Mouse (Mus musculus): ENCODE measurements around the gene Neu3. TPM values are rescaled to one million over a fixed set of nuclear protein-coding genes. Genes with fewer than 3 reads are reported as not detected.
A peak's percentile ranks its signal among the peaks of the same experiment; 100 is the strongest.

Gene Neu3
- total RNA-seq (2021): 1 to 10 TPM; 2.4 to 2.8 TPM
- long read RNA-seq, experiment 1, partial matches to known transcripts: 0 of 1 reads
- long read RNA-seq, experiment 1, other reads (novel, unspliced or antisense): 1 of 1 reads
- long read RNA-seq, experiment 2, partial matches to known transcripts: 0 of 3 reads
- long read RNA-seq, experiment 2, other reads (novel, unspliced or antisense): 2 of 3 reads

- DNase-seq: peak; percentile 93
These were observed at the start of gene Neu3 for GRCm38 (mm10) chr7:99828083-99828570. Gene Neu3 (minus strand): TSS chr7:99828417.

GRCm38 (mm10) chr7:99876345-99876744 is 48.1 kb upstream of the Neu3 start:
- DNase-seq: peak; percentile 61

- no peak for DNase-seq
These were observed 47.7 kb upstream of the Neu3 start for GRCm38 (mm10) chr7:99875891-99876290.

GRCm38 (mm10) chr7:99873965-99874364 is 45.7 kb upstream of the Neu3 start:
- no peak for DNase-seq

GRCm38 (mm10) chr7:99869296-99869695 is 41.1 kb upstream of the Neu3 start:
- DNase-seq: no peak

GRCm38 (mm10) chr7:99865219-99865618 is 37.0 kb upstream of the Neu3 start:
- DNase-seq: no peak

GRCm38 (mm10) chr7:99864241-99865028 is 36.2 kb upstream of the Neu3 start:
- no peak for DNase-seq

- no peak for DNase-seq
These were observed 35.1 kb upstream of the Neu3 start, which contains the start of gene Spcs2 for GRCm38 (mm10) chr7:99863362-99863761. Gene Spcs2 (minus strand): TSS chr7:99863462.

GRCm38 (mm10) chr7:99858813-99859585 is 30.8 kb upstream of the Neu3 start, which contains the start of gene Xrra1:
Gene Xrra1 (plus strand): TSS chr7:99859116.
- DNase-seq: peak; percentile 95

- DNase-seq: no peak
These were observed 30.1 kb upstream of the Neu3 start for GRCm38 (mm10) chr7:99858175-99858812.

GRCm38 (mm10) chr7:99856266-99856861 is 28.1 kb upstream of the Neu3 start:
- no peak for DNase-seq

- DNase-seq: no peak
These were observed 26.1 kb upstream of the Neu3 start for GRCm38 (mm10) chr7:99854311-99854710.

- no peak for DNase-seq
These were observed 25.1 kb upstream of the Neu3 start for GRCm38 (mm10) chr7:99853350-99853749.

- no peak for DNase-seq
These were observed 23.4 kb upstream of the Neu3 start for GRCm38 (mm10) chr7:99851618-99852017.

GRCm38 (mm10) chr7:99851121-99851520 is 22.9 kb upstream of the Neu3 start:
- DNase-seq: no peak

GRCm38 (mm10) chr7:99850534-99850933 is 22.3 kb upstream of the Neu3 start:
- DNase-seq: no peak

GRCm38 (mm10) chr7:99845533-99846236 is 17.5 kb upstream of the Neu3 start:
- DNase-seq: no peak

- DNase-seq: no peak
These were observed 10.0 kb upstream of the Neu3 start for GRCm38 (mm10) chr7:99838241-99838640.

- DNase-seq: no peak
These were observed 9.3 kb upstream of the Neu3 start for GRCm38 (mm10) chr7:99837358-99838071.

GRCm38 (mm10) chr7:99836781-99837180 is 8.6 kb upstream of the Neu3 start:
- no peak for DNase-seq
